ENCODE assay signal across 8 mouse cellular contexts in genomic region chr3:94366761-94367160, GRCm38 (mm10). TPM values are rescaled to one million over a fixed set of nuclear protein-coding genes. Genes with fewer than 3 reads are reported as not detected.
DNase-seq lines count a peak whose midpoint lies in the region; ATAC-seq and TF ChIP-seq lines count a peak whose summit lies in the region.

No protein-coding gene starts in this region.

- intact Hi-C loops in left cerebral cortex, postnatal 14 days (cut with DNase I), result loop anchor here (2.0 to 5.0 kb wide), 2 partner anchors 46 to 76 kb away; partner anchors contain the start of genes Mrpl9, Oaz3 and Tdrkh

- no peak overlapping the region for H3K27ac ChIP-seq in heart, embryonic 11.5 days (ENCODE audit: low read depth, low read length)
- no peak overlapping the region for H3K27ac ChIP-seq in midbrain, embryonic 15.5 days
- H3K27ac ChIP-seq in spleen, adult 2 months (ENCODE audit: insufficient read depth, low read length), result no peak overlapping the region

- no peak for TF ChIP-seq POLR2A in spleen, adult 2 months (IDR thresholded peaks at IDR 0.05; ENCODE audit: low read depth, low read length)

- no peak overlapping the region for H3K4me2 ChIP-seq in heart, embryonic 11.5 days
- no peak overlapping the region for H3K4me2 ChIP-seq in midbrain, embryonic 15.5 days

- no peak overlapping the region for H3K4me3 ChIP-seq in heart, embryonic 11.5 days (ENCODE audit: low read depth, low read length)
- no peak overlapping the region for H3K4me3 ChIP-seq in midbrain, embryonic 15.5 days
- H3K4me3 ChIP-seq in spleen, adult 2 months (ENCODE audit: extremely low read depth, insufficient read depth, insufficient read length), result no peak overlapping the region

- H3K36me3 ChIP-seq in heart, embryonic 11.5 days (ENCODE audit: control insufficient read depth, insufficient read depth, low read length), result no peaks in the 10 kb centered on the region
- no peaks in the 10 kb centered on the region for H3K36me3 ChIP-seq in midbrain, embryonic 15.5 days (replicated peaks)
- H3K36me3 ChIP-seq in spleen, adult 2 months (ENCODE audit: control insufficient read depth, insufficient read depth, low read length), result no peaks in the 10 kb centered on the region

- H3K4me1 ChIP-seq in heart, embryonic 11.5 days (ENCODE audit: control insufficient read depth, insufficient read depth, low read length), result peaks cover 3% of the 10 kb centered on the region; the same call in 1 of the 2 replicates
- peaks cover 17% of the 10 kb centered on the region for H3K4me1 ChIP-seq in midbrain, embryonic 15.5 days
- H3K4me1 ChIP-seq in spleen, adult 2 months (ENCODE audit: control insufficient read depth, insufficient read depth, insufficient read length), result peaks cover 6% of the 10 kb centered on the region; the same call in 1 of the 2 replicates

- peaks cover 35% of the 10 kb centered on the region for H3K27me3 ChIP-seq in heart, embryonic 11.5 days (ENCODE audit: control insufficient read depth, insufficient read depth, low read length)
- peaks cover 7% of the 10 kb centered on the region; the same call in 1 of the 2 replicates for H3K27me3 ChIP-seq in midbrain, embryonic 15.5 days (replicated peaks)
- peaks cover 5% of the 10 kb centered on the region for H3K27me3 ChIP-seq in spleen, adult 2 months (ENCODE audit: control insufficient read depth, insufficient read depth, low read length)

- H3K9ac ChIP-seq in heart, embryonic 11.5 days (ENCODE audit: low read depth, low read length), result no peak overlapping the region
- no peak overlapping the region for H3K9ac ChIP-seq in midbrain, embryonic 15.5 days

- peak; percentile 66 to 86 for DNase-seq in heart, adult 18-20 months
- DNase-seq in cerebellum, adult 9-10 months, result peak; percentile 89
- peak; percentile 36 to 77 for DNase-seq in frontal cortex, postnatal 10 days (ENCODE audit: low spot score in 2 of 2)
- peak; percentile 77 for DNase-seq in hindlimb bud, embryonic 11.5 days (ENCODE audit: extremely low spot score, low read depth, low spot score)
- peak; percentile 73 to 88 for DNase-seq in left cerebral cortex, postnatal 14 days (ENCODE audit: low spot score in 2 of 2)
- DNase-seq in spleen, adult 2 months (ENCODE audit: low read depth in 1 of 2, low spot score in 2 of 2), result peak; percentile 41 to 63

- H3K9me3 ChIP-seq in heart, embryonic 11.5 days (replicated peaks; ENCODE audit: control insufficient read depth, low read length), result no peaks in the 10 kb centered on the region
- H3K9me3 ChIP-seq in midbrain, embryonic 15.5 days, result no peaks in the 10 kb centered on the region

- TF ChIP-seq CTCF in spleen, adult 2 months (IDR thresholded peaks at IDR 0.05; ENCODE audit: extremely low read depth, insufficient read depth, insufficient read length, insufficient replicate concordance), result peak; percentile 86; the same call in 1 of the 2 replicates

- ATAC-seq in heart, embryonic 11.5 days (replicated peaks; ENCODE audit: insufficient number of reproducible peaks, low FRiP score, low TSS enrichment), result no peak
- ATAC-seq in midbrain, embryonic 15.5 days (replicated peaks), result peak; percentile 10; the same call in 1 of the 2 replicates

- WGBS in heart, embryonic 11.5 days (ENCODE audit: insufficient replicate concordance), result 18% methylated on average over 3 of the region's 3 CpGs
- WGBS in midbrain, embryonic 15.5 days, result 22% methylated on average over 3 of the region's 3 CpGs
- WGBS in spleen, adult 2 months, result 35% methylated on average over 3 of the region's 3 CpGs

RNA-seq across cellular contexts. Expression of gene C2cd4d, which starts 4.5 kb away (rescaled TPM):
- under 1 TPM; 0.20 to 0.21 TPM for total RNA-seq in heart, adult 18-20 months (2021)
- 0.59 and 0.89 TPM in 2 replicates for polyA plus RNA-seq in heart, embryonic 11.5 days (2014; fragmentation: Nextera tagmentation; extraction: Ambion mirVana)
- total RNA-seq in left cerebral cortex, postnatal 14 days (2021), result under 1 TPM in 1 of 2 experiments, not detected in 1; 0.59 TPM
- 2.8 and 3.2 TPM in 2 replicates for polyA plus RNA-seq in midbrain, embryonic 15.5 days (2015; fragmentation: Nextera tagmentation; extraction: Ambion mirVana)
- polyA plus RNA-seq in spleen, adult 2 months (2012; rRNA removed), result 0.13 TPM in 1 of 2 replicates, not detected in the other

RNA-seq across cellular contexts. Expression of gene Rorc, which starts 5.8 kb away (rescaled TPM):
- total RNA-seq in heart, adult 18-20 months (2021), result 10 to 100 TPM; 50.4 to 62.8 TPM
- 0.41 and 0.44 TPM in 2 replicates for polyA plus RNA-seq in heart, embryonic 11.5 days (2014; fragmentation: Nextera tagmentation; extraction: Ambion mirVana)
- total RNA-seq in left cerebral cortex, postnatal 14 days (2021), result under 1 TPM; 0.25 to 0.51 TPM
- 0.23 and 0.39 TPM in 2 replicates for polyA plus RNA-seq in midbrain, embryonic 15.5 days (2015; fragmentation: Nextera tagmentation; extraction: Ambion mirVana)
- polyA plus RNA-seq in spleen, adult 2 months (2012; rRNA removed), result 0.92 and 1.1 TPM in 2 replicates

RNA-seq across cellular contexts. Expression of gene Them5, which starts 24.9 kb away (rescaled TPM):
- total RNA-seq in heart, adult 18-20 months (2021), result not detected
- 0.17 TPM in 1 of 2 replicates, not detected in the other for polyA plus RNA-seq in heart, embryonic 11.5 days (2014; fragmentation: Nextera tagmentation; extraction: Ambion mirVana)
- not detected for total RNA-seq in left cerebral cortex, postnatal 14 days (2021)
- polyA plus RNA-seq in midbrain, embryonic 15.5 days (2015; fragmentation: Nextera tagmentation; extraction: Ambion mirVana), result not detected in 2 replicates
- not detected in 2 replicates for polyA plus RNA-seq in spleen, adult 2 months (2012; rRNA removed)

RNA-seq across cellular contexts. Expression of gene Lingo4, which starts 31.6 kb away (rescaled TPM):
- under 1 TPM; 0.10 to 0.13 TPM for total RNA-seq in heart, adult 18-20 months (2021)
- polyA plus RNA-seq in heart, embryonic 11.5 days (2014; fragmentation: Nextera tagmentation; extraction: Ambion mirVana), result not detected in 2 replicates
- 1 to 10 TPM in 1 of 2 experiments, under 1 TPM in 1; 0.70 to 1.1 TPM for total RNA-seq in left cerebral cortex, postnatal 14 days (2021)
- polyA plus RNA-seq in midbrain, embryonic 15.5 days (2015; fragmentation: Nextera tagmentation; extraction: Ambion mirVana), result 1.6 TPM in 2 replicates
- 0.44 and 0.45 TPM in 2 replicates for polyA plus RNA-seq in spleen, adult 2 months (2012; rRNA removed)

RNA-seq across cellular contexts. Expression of gene Tdrkh, which starts 46.3 kb away (rescaled TPM):
- 1 to 10 TPM; 4.4 to 6.1 TPM for total RNA-seq in heart, adult 18-20 months (2021)
- 8.4 and 8.7 TPM in 2 replicates for polyA plus RNA-seq in heart, embryonic 11.5 days (2014; fragmentation: Nextera tagmentation; extraction: Ambion mirVana)
- 10 to 100 TPM; 35.2 to 36.0 TPM for total RNA-seq in left cerebral cortex, postnatal 14 days (2021)
- 47.8 and 53.2 TPM in 2 replicates for polyA plus RNA-seq in midbrain, embryonic 15.5 days (2015; fragmentation: Nextera tagmentation; extraction: Ambion mirVana)
- 0.15 and 0.19 TPM in 2 replicates for polyA plus RNA-seq in spleen, adult 2 months (2012; rRNA removed)
